Mouse (Mus musculus): Measurements from ENCODE around the gene Dclk3.

Dclk3 gene

GRCm38 (mm10) chr9:111490583-111490982 lies 51.7 kb downstream of the Dclk3 start:
- DNase-seq = no peak

- no peak for DNase-seq
Measured at GRCm38 (mm10) chr9:111491280-111491679, 52.4 kb downstream of the Dclk3 start.

GRCm38 (mm10) chr9:111493490-111493889 lies 54.6 kb downstream of the Dclk3 start:
- DNase-seq = no peak

DNA sequence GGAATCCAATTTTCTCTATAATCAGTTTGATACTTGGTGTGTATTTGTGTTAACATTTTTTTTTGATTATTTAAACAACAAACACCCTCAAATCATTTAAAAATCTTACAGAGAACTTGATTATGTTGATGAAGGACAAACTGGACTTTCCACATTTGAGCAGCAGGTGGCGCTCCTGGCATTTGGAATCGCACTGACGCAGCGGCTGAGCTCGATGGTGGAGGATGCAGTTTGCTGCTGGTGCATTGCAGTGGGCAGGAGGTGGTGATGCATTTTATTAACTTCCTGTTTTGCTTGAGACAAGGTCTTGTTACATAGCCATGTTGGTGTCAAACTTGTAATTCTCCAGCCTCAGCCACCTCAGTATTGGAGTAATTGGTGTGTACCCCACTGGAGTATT lies 56.7 kb downstream of the Dclk3 start:
- peak in 1 of 2 experiments; percentile 54 for DNase-seq

DNA sequence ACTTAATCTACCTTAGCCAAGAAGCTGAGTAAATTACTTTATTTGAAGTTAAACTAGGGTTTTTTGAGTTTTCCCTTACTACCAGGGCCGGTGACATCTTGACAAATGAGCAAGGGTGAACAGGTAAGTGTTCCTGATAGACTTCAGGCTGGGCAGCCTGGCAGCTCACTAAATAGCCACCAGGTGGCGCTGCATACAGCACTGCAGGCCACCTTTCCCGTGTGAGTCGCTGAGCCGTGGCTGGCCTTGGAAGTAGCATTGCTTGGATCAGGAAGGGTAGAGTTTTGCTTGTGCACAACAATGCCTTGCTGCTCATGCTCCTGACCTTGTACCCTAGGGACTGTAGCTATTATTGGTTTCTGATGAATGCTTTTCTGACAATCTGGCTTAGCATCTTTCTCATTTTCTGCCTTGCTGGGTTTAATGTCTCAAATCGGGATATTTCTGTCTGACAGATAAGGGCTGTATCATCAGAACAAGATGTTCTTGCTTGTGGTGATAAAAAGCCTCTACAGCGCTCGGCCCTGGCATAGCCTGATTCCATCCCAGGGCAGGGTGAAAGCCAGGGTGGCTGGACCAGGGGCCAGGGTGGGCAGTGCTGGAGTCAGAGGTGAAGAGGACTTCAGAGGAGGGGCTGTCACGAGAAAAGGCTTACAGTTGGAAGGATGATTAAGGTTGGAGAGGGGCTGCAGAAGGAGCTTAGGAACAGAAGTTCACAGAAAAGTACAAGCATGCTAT lies 58.4 kb downstream of the Dclk3 start:
- DNase-seq = peak in 1 of 2 experiments; percentile 57

GRCm38 (mm10) chr9:111500211-111500610 lies 61.3 kb downstream of the Dclk3 start:
- no peak for DNase-seq

DNA sequence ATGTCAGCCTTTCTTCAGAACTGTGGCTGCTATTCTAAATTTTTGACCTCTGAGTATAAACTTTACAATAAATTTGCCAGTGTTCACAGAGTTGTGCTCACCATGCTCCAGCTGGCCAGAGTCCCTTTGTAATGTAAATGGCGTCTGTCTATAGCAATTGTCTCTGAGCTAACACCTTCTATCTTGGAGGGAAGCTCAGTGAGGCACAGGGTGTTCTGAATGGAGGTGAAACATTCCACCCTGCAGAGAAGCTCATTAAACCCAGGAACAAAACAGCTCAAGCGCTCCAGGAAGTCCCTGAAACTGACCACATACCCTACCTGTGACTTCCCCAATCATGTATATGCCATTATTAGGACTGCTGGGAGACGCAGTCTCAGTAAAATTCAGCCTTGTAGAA lies 67.2 kb downstream of the Dclk3 start:
- DNase-seq = no peak

DNA sequence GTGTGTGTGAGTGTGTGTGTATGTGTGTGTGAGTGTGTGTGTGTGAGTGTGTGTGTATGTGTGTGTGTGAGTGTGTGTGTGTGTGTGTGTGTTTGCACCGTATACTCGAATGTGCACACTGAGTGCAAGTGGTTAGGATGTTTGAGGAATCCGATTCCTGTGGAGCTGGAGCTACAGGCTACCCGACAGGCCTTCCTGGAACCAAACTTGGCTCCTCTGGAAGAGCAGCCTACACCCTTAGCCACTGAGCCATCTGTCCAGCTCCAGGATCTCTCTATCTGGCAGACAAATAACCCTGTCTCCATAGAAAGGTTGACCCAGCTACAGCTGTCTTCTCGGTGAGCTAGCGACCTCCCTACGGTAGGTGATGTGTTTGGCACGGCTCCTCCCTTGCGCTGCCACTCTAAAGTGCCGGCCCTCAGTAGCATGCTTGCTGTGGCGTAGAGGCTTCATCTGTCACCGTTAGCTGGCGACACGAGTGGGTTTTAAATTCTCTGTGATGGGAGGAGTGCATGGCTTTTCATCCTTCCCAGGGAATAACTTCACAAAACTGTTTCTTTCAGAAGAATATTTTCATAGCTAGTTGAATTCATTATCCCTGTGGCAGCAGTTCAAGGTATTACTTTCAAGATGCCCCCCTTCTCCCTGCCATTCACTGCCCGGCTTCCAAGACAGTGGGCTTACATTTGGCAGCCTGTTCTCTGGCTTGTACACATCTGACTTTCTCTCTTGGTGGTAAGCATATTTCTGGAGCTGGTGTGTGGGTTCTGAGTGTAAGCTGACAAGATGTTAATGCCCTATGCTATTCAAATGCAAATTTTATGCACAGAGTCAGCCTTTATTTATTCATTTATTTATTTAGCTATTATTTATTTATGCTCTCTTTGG lies 75.9 kb downstream of the Dclk3 start:
- DNase-seq = no peak

DNA sequence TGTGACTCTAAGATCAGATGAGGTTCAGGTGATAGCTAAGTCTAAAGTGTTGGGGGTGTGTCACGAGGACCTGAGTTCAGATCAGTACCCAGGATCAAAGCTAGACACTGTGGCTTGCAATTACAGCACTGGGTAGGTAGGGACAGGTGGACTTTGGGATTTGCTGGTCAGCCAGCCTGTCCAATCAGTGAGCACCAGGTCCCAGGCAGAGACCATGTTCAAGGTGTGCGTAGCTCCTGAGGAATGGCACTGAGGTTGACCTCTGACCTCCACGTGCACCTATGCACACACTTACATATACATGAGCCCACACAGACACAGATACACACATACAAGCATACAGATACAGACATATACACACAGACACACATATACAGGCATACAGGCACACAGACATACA lies 76.7 kb downstream of the Dclk3 start:
- no peak for DNase-seq

DNA sequence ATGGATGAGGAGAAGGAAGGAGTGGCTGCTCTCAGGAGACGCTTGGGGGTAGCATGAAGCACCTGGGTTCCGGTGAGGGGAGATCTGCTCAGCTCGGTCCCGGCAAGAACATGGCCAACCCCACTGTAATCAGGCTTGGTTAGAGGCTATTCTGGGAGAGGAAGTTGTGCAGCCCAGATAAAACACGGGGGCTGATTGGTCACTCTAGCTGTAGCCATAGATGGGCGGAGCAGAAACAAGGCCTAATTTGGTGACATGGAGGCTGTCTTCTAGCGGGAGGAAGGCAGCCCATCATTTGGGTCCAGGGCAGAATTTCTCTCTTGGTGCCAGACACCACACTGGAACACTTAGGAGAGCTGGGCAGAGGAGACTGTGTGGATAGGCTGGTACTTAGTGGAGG lies 83.3 kb downstream of the Dclk3 start:
- DNase-seq = no peak

GRCm38 (mm10) chr9:111523111-111523510 lies 84.2 kb downstream of the Dclk3 start:
- no peak for DNase-seq

DNA sequence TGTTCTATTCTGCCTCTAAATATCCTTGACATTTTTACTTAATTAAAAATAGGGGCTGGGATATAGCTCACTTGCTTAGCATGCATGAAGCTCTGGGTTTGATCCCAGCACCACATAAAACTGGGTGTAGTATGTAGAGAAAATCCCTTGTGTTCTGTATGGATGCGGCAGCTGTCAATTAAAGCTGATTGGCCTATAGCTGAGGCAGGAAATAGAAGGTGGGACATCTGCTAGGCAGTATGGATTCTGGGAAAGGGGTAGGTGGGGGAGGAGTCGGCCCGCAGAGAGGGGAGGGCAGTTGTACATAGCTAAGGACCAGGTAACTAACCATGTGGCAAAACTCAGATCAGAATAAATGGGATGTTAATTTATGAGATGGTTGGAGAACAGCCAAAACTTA lies 85.0 kb downstream of the Dclk3 start:
- no peak for DNase-seq

DNA sequence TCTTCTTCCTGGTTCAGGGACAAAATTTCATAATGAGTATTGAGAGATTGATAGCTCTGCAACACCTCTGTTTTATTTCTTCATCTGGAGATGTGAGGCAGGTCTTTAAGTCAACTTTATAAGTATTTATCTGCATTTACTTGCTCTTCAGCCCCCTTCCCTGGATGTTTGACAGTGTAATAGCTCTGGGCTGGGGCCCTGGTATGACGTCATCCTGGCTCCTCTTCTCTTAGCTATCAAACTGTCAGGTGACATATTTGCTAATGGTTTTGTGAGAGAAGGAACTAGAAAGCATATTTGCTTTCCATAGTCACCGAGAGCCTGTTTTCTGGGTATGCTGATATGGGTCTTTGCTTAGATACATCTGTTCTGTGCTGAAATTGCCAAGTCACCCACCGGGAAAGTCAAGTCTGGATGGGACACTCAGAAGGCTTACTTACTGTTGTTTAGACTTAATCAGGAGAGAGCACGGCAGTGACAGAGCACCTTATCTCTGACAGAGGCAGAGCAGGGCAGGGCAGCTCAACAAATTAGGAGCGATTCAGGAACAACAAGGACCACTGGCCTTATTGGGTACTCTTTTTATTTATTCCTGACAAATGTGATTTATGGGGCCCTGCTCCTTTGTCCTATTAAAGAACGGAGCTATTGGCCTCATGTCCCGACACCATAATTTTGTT lies 96.0 kb downstream of the Dclk3 start:
- no peak for DNase-seq

GRCm38 (mm10) chr9:111535445-111536064 lies 96.7 kb downstream of the Dclk3 start:
- no peak for DNase-seq

Measured in spleen, adult 18-20 months (tissue).